Mouse (Mus musculus): ENCODE measurements around the gene Asic3. TPM values are rescaled to one million over a fixed set of nuclear protein-coding genes. Genes with fewer than 3 reads are reported as not detected.
A peak's percentile ranks its signal among the peaks of the same experiment; 100 is the strongest.

Gene Asic3
- polyA plus RNA-seq, 2 experiments = not detected

DNA sequence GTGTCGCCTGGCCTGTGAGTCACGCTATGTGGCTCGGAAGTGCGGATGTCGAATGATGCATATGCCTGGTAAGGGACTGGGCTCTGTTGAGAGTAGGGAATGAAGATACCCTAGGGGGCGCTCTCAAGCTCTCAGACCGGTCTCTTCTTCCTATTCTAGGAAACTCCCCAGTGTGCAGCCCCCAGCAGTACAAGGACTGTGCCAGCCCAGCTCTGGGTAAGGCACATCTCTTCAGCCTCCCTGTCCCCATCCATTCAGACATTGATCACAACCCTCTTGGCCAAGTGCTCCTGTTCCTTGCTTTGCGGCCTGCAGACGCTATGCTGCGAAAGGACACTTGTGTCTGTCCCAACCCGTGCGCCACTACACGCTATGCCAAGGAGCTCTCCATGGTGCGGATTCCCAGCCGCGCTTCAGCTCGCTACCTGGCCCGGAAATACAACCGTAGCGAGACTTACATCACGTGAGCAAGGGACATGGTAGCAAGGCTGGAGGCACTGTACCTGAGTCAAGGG, 3.1 kb downstream of the Asic3 start:
- ATAC-seq (ENCODE audit: insufficient read depth) = peak; percentile 56; the same call in 1 of the 2 replicates
- Histone ChIP-seq H3K27me3 (ENCODE audit: control insufficient read depth, insufficient read depth, low read length) (no peaks in the 10 kb centered on the region), H3K4me1 (replicated peaks; ENCODE audit: control insufficient read depth in 2 of 2, insufficient read depth in 2 of 2, low read length in 1 of 2) (peaks cover 0 to 3% of the 10 kb centered on the region in 2 experiments; a peak in 1 of 4 replicates), H3K4me2 (ENCODE audit: low read depth) (no peak overlapping the region), H3K27ac (no peak overlapping the region), H3K9ac (replicated peaks) (no peak overlapping the region), H3K9me3 (ENCODE audit: control insufficient read depth, low read length) (no peaks in the 10 kb centered on the region), H3K4me3 (ENCODE audit: insufficient read depth in 1 of 2, low read depth in 2 of 2, low read length in 2 of 2) (no peak overlapping the region), H3K36me3 (replicated peaks; ENCODE audit: control insufficient read depth, insufficient read depth, low read depth) (no peaks in the 10 kb centered on the region)
- 7% methylated on average over 21 of the region's 21 CpGs for WGBS (ENCODE audit: insufficient replicate concordance)
- TF ChIP-seq EP300 (IDR thresholded peaks at IDR 0.05; ENCODE audit: low read depth) (no peak), CTCF (IDR thresholded peaks at IDR 0.05; ENCODE audit: low read depth) (peak; percentile 72)
- peak in 2 of 3 experiments; percentile 36 to 54 for DNase-seq (ENCODE audit: low read depth in 3 of 3, low spot score in 3 of 3)

DNA sequence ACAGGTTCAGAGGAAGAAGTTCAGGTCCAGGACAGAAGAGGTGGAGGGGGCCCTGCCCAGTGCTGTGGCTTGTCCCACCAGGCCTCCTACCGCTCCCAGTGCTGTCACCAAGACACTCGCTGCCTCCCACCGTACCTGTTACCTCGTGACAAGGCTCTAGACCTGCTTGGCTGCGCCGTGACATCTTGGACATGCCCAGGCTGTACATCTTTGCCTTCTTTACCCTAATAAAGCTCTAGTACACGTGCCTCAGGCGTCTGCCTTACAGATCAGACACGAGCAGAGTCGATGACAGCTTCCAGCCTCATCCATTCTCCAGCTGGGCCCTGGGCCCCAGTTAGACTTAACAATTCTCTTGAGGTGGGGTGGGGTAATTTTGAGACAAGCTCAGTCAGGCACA, 4.4 kb downstream of the Asic3 start:
- DNase-seq (ENCODE audit: low read depth in 3 of 3, low spot score in 3 of 3) (no peak), ATAC-seq (ENCODE audit: insufficient read depth) (no peak)
- H3K9ac ChIP-seq (replicated peaks) = no peak overlapping the region
- 73% methylated on average over 10 of the region's 10 CpGs for WGBS (ENCODE audit: insufficient replicate concordance)
- H3K36me3 ChIP-seq (replicated peaks; ENCODE audit: control insufficient read depth, insufficient read depth, low read depth) = no peaks in the 10 kb centered on the region
- H3K9me3 ChIP-seq (ENCODE audit: control insufficient read depth, low read length) = no peaks in the 10 kb centered on the region
- no peak overlapping the region for H3K4me3 ChIP-seq (ENCODE audit: insufficient read depth in 1 of 2, low read depth in 2 of 2, low read length in 2 of 2)
- TF ChIP-seq CTCF (IDR thresholded peaks at IDR 0.05; ENCODE audit: low read depth) = no peak
- no peak for TF ChIP-seq EP300 (IDR thresholded peaks at IDR 0.05; ENCODE audit: low read depth)
- no peaks in the 10 kb centered on the region for H3K27me3 ChIP-seq (ENCODE audit: control insufficient read depth, insufficient read depth, low read length)
- no peak overlapping the region for H3K4me2 ChIP-seq (ENCODE audit: low read depth)
- H3K4me1 ChIP-seq (replicated peaks; ENCODE audit: control insufficient read depth in 2 of 2, insufficient read depth in 2 of 2, low read length in 1 of 2) = peaks cover 0 to 3% of the 10 kb centered on the region in 2 experiments; a peak in 1 of 4 replicates
- H3K27ac ChIP-seq = no peak overlapping the region

- DNase-seq (ENCODE audit: low read depth in 3 of 3, low spot score in 3 of 3) (no peak), ATAC-seq (ENCODE audit: insufficient read depth) (no peak)
- no peaks in the 10 kb centered on the region for H3K9me3 ChIP-seq (ENCODE audit: control insufficient read depth, low read length)
- no peak overlapping the region for H3K9ac ChIP-seq (replicated peaks)
- no peaks in the 10 kb centered on the region for H3K27me3 ChIP-seq (ENCODE audit: control insufficient read depth, insufficient read depth, low read length)
- no peak overlapping the region for H3K27ac ChIP-seq
- H3K36me3 ChIP-seq (replicated peaks; ENCODE audit: control insufficient read depth, insufficient read depth, low read depth) = no peaks in the 10 kb centered on the region
- no peak overlapping the region for H3K4me2 ChIP-seq (ENCODE audit: low read depth)
- WGBS (ENCODE audit: insufficient replicate concordance) = 70% methylated on average over 9 of the region's 9 CpGs
- no peak for TF ChIP-seq CTCF (IDR thresholded peaks at IDR 0.05; ENCODE audit: low read depth)
- TF ChIP-seq EP300 (IDR thresholded peaks at IDR 0.05; ENCODE audit: low read depth) = no peak
- H3K4me1 ChIP-seq (replicated peaks; ENCODE audit: control insufficient read depth in 2 of 2, insufficient read depth in 2 of 2, low read length in 1 of 2) = peaks cover 9 to 12% of the 10 kb centered on the region in 2 experiments; a peak in 3 of 4 replicates
- no peak overlapping the region for H3K4me3 ChIP-seq (ENCODE audit: insufficient read depth in 1 of 2, low read depth in 2 of 2, low read length in 2 of 2)
These were observed 7.2 kb downstream of the Asic3 start for GRCm38 (mm10) chr5:24420381-24420780.

DNA sequence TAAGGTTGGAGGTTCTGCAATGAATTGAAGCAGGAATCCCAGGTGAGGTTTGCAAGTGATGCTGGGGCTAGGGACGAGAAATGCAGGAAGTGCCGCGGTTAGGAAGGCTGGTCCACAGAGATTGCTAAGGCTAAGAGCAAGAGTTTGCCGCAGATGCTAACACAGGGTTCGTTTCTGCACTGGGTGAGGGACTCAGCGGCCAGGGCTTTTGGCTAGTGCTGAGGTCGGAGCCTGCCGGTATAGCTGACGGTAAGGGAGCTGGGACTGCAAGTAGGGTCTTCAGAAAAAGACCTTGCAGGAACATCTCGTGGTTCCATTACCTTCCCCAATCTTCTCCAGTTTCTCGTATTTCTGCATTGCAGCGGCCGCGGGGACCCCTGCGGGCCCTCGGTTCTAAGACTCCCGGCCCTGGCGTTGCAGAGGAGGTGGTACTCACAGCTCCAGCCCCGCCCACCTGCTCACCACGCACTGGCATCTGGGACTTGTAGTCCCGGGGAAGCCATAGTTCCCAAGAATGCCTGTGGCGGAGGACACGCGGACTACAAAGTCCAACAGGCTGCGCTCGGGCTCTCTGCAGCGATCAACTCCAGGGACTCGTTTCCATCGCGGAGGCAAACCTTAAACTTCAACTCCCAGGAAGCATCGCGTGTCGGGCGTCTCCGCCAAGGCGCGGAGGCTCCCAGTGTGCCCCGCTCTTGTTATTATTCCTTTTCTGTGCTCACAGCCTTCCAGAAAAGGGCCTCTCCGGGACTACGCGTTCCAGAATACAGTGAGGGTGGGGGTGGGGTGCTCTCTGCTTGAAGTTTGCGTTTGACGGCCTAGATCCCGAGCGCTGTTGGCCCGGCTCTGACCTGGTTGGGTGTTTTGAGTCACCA, 10.2 kb downstream of the Asic3 start, which contains the start of the genes Cdk5 and Slc4a2:
TSS of gene Cdk5 (minus strand) at position 402 of the 875 bp plus-strand sequence.
TSS of gene Slc4a2 (plus strand) at position 709 of the 875 bp plus-strand sequence.
- H3K4me3 ChIP-seq (ENCODE audit: insufficient read depth in 1 of 2, low read depth in 2 of 2, low read length in 2 of 2) = peak within 1 kb of the TSS; percentile 66 to 77
- H3K9me3 ChIP-seq (ENCODE audit: control insufficient read depth, low read length) = no peaks in the 10 kb centered on the region
- under 1% methylated on average over 46 of the region's 46 CpGs for WGBS (ENCODE audit: insufficient replicate concordance)
- H3K4me1 ChIP-seq (replicated peaks; ENCODE audit: control insufficient read depth in 2 of 2, insufficient read depth in 2 of 2, low read length in 1 of 2) = peaks cover 21 to 28% of the 10 kb centered on the region in 2 experiments
- ATAC-seq (ENCODE audit: insufficient read depth) = peak; percentile 91
- DNase-seq (ENCODE audit: low read depth in 3 of 3, low spot score in 3 of 3) = peak; percentile 97 to 98 (median 98)
- peak within 1 kb of the TSS; percentile 85 for H3K9ac ChIP-seq (replicated peaks)
- H3K4me2 ChIP-seq (ENCODE audit: low read depth) = peak within 1 kb of the TSS; percentile 98
- no peaks in the 10 kb centered on the region for H3K36me3 ChIP-seq (replicated peaks; ENCODE audit: control insufficient read depth, insufficient read depth, low read depth)
- H3K27me3 ChIP-seq (ENCODE audit: control insufficient read depth, insufficient read depth, low read length) = no peaks in the 10 kb centered on the region
- no peak; the same call in 1 of the 2 replicates for TF ChIP-seq CTCF (IDR thresholded peaks at IDR 0.05; ENCODE audit: low read depth)
- no peak; the same call in 1 of the 2 replicates for TF ChIP-seq EP300 (IDR thresholded peaks at IDR 0.05; ENCODE audit: low read depth)
- H3K27ac ChIP-seq = peak within 1 kb of the TSS; percentile 83
